Mouse (Mus musculus) heart, embryonic 14.5 days (tissue): ENCODE data around the gene Pilrb1. TPM values are rescaled to one million over a fixed set of nuclear protein-coding genes. Genes with fewer than 3 reads are reported as not detected.
"Not testable (repeated sequence)": the region's sequence is repeated elsewhere in the genome, so short reads cannot be mapped to it uniquely, and the experiment has no call there.

Experiments used
- ATAC-seq: fragments of 200-750 bp; cut with Nextera tagmentation; 2 replicates; pipeline ENCODE4 v1.8.0; 2017; ENCODE audit warnings: low read depth, moderate TSS enrichment; ENCODE audit not compliant: insufficient number of reproducible peaks, insufficient read depth, low FRiP score
- H3K27ac ChIP-seq, 2 experiments: fragments of 200-500 bp in 1 of 2; fragments of 300-500 bp in 1 of 2; sonication (generic) in 1 of 2; replicated peaks in 1 of 2; 2 replicates each; pipeline ENCODE4 v1.5.1; 2012 to 2014; ENCODE audit warnings: low read depth in 2 of 2, low read length in 2 of 2, control low read depth in 1 of 2, mild to moderate bottlenecking in 1 of 2, mixed read lengths in 1 of 2; ENCODE audit not compliant: control insufficient read depth in 1 of 2, insufficient read depth in 1 of 2
- H3K27me3 ChIP-seq: fragments of 300-500 bp; sonication (generic); 2 replicates; pipeline ENCODE4 v1.6.1; 2014; ENCODE audit warnings: mild to moderate bottlenecking, low read length, control low read depth; ENCODE audit not compliant: control insufficient read depth, insufficient read depth
- H3K36me3 ChIP-seq: fragments of 300-500 bp; sonication (generic); 2 replicates; pipeline ENCODE4 v1.6.1; 2014; ENCODE audit warnings: mild to moderate bottlenecking, control low read depth, low read length, mixed read lengths; ENCODE audit not compliant: control insufficient read depth, insufficient read depth
- H3K4me1 ChIP-seq, 2 experiments: fragments of 200-500 bp in 1 of 2; fragments of 300-500 bp in 1 of 2; sonication (generic) in 1 of 2; 2 replicates each; pipeline ENCODE4 v1.6.1; 2012 to 2014; ENCODE audit warnings: low read length in 2 of 2, control low read depth in 1 of 2, mixed read lengths in 1 of 2; ENCODE audit not compliant: control insufficient read depth in 2 of 2, insufficient read depth in 2 of 2
- H3K4me2 ChIP-seq: fragments of 300-500 bp; sonication (generic); 2 replicates; pipeline ENCODE4 v1.6.1; 2014; ENCODE audit warnings: mild to moderate bottlenecking, low read length
- H3K4me3 ChIP-seq, 2 experiments: fragments of 200-500 bp in 1 of 2; fragments of 300-500 bp in 1 of 2; sonication (generic) in 1 of 2; 2 replicates each; pipeline ENCODE4 v1.5.1; 2012 to 2014; ENCODE audit warnings: low read length in 2 of 2, mild to moderate bottlenecking in 2 of 2, control low read depth in 1 of 2, low read depth in 1 of 2, moderate library complexity in 1 of 2; ENCODE audit not compliant: control insufficient read depth in 1 of 2, insufficient read depth in 1 of 2
- H3K9ac ChIP-seq: fragments of 300-500 bp; sonication (generic); 2 replicates; pipeline ENCODE4 v1.6.1; 2014; ENCODE audit warnings: mild to moderate bottlenecking, low read length
- H3K9me3 ChIP-seq: fragments of 300-500 bp; sonication (generic); 2 replicates; pipeline ENCODE4 v1.6.1; 2016; ENCODE audit warnings: low read length, control low read depth; ENCODE audit not compliant: control insufficient read depth
- WGBS: fragments of 180-500 bp; shearing (Covaris S2); extraction: QIAGEN DNeasy Blood & Tissue Kit; methylation state at CpG from one replicate; pipeline ENCODE4 v1.1.7; 2014; 5-methylcytosine and 5-hydroxymethylcytosine counted together
- polyA plus RNA-seq: library from polyadenylated mRNA; unstranded; fragments of >200 nt; fragmentation: Nextera tagmentation; extraction: Ambion mirVana; gene quantifications from 2 replicates; pipeline ENCODE4 v1.2.1, GENCODE M21; 2014

The Pilrb1 gene
- polyA plus RNA-seq, 1 experiment from 2014 or later = 0.68 TPM

- no peak overlapping the region for H3K4me2 ChIP-seq
- WGBS = 46% methylated on average over 2 of the region's 2 CpGs
- no peaks in the 10 kb centered on the region for H3K4me1 ChIP-seq
- no peak overlapping the region for H3K4me3 ChIP-seq
- H3K27ac ChIP-seq = no peak overlapping the region
- H3K36me3 ChIP-seq = no peaks in the 10 kb centered on the region
- no peak for ATAC-seq
- no peak overlapping the region for H3K9ac ChIP-seq
- no peaks in the 10 kb centered on the region for H3K9me3 ChIP-seq
- no peaks in the 10 kb centered on the region for H3K27me3 ChIP-seq
Measured at GRCm38 (mm10) chr5:137877860-137878259, 20.0 kb upstream of the Pilrb1 start.

GRCm38 (mm10) chr5:137875054-137875453 is 17.1 kb upstream of the Pilrb1 start:
- H3K4me2 ChIP-seq = no peak overlapping the region
- no peak for ATAC-seq
- no peaks in the 10 kb centered on the region for H3K27me3 ChIP-seq
- no peaks in the 10 kb centered on the region for H3K4me1 ChIP-seq
- no peak overlapping the region for H3K27ac ChIP-seq
- no peak overlapping the region for H3K9ac ChIP-seq
- WGBS = 61% methylated on average over 2 of the region's 2 CpGs
- no peak overlapping the region for H3K4me3 ChIP-seq
- H3K9me3 ChIP-seq = no peaks in the 10 kb centered on the region
- H3K36me3 ChIP-seq = no peaks in the 10 kb centered on the region

- WGBS = 20% methylated on average over 1 of the region's 1 CpGs
- H3K4me2 ChIP-seq, H3K36me3 ChIP-seq, H3K9ac ChIP-seq, H3K27me3 ChIP-seq, H3K4me3 ChIP-seq, ATAC-seq, H3K4me1 ChIP-seq, H3K9me3 ChIP-seq, H3K27ac ChIP-seq: not testable (repeated sequence)
Measured at GRCm38 (mm10) chr5:137872381-137872702, 14.4 kb upstream of the Pilrb1 start.

- H3K27me3 ChIP-seq, H3K4me2 ChIP-seq, H3K36me3 ChIP-seq, H3K27ac ChIP-seq, H3K9ac ChIP-seq, H3K9me3 ChIP-seq, H3K4me3 ChIP-seq, H3K4me1 ChIP-seq, ATAC-seq: not testable (repeated sequence)
- WGBS = 37% methylated on average over 2 of the region's 3 CpGs
Measured at GRCm38 (mm10) chr5:137871644-137872380, 13.9 kb upstream of the Pilrb1 start, which contains the start of gene Pilrb2. Pilrb2 (minus strand) TSS chr5:137871815.

GRCm38 (mm10) chr5:137868600-137868999 is 10.7 kb upstream of the Pilrb1 start:
- WGBS = 61% methylated on average over 2 of the region's 2 CpGs
- not testable (repeated sequence) for H3K9me3 ChIP-seq, ATAC-seq, H3K9ac ChIP-seq, H3K27ac ChIP-seq, H3K27me3 ChIP-seq, H3K4me3 ChIP-seq, H3K4me1 ChIP-seq, H3K36me3 ChIP-seq, H3K4me2 ChIP-seq

- H3K4me2 ChIP-seq, H3K4me3 ChIP-seq, H3K36me3 ChIP-seq, H3K27me3 ChIP-seq, ATAC-seq, H3K27ac ChIP-seq, H3K4me1 ChIP-seq, H3K9ac ChIP-seq, H3K9me3 ChIP-seq: not testable (repeated sequence)
- WGBS = 79% methylated on average over 1 of the region's 1 CpGs
Measured at GRCm38 (mm10) chr5:137864008-137864407, 6.1 kb upstream of the Pilrb1 start.

GRCm38 (mm10) chr5:137856870-137857269 is 1.0 kb downstream of the Pilrb1 start:
- not testable (repeated sequence) for ATAC-seq, H3K9ac ChIP-seq, H3K27ac ChIP-seq, H3K27me3 ChIP-seq, H3K4me3 ChIP-seq, H3K4me2 ChIP-seq, H3K9me3 ChIP-seq, H3K36me3 ChIP-seq, H3K4me1 ChIP-seq
- WGBS = 69% methylated on average over 4 of the region's 5 CpGs

GRCm38 (mm10) chr5:137854907-137855306 is 3.0 kb downstream of the Pilrb1 start:
- H3K4me2 ChIP-seq, H3K4me1 ChIP-seq, H3K9ac ChIP-seq, H3K27me3 ChIP-seq, H3K27ac ChIP-seq, H3K9me3 ChIP-seq, H3K36me3 ChIP-seq, H3K4me3 ChIP-seq, ATAC-seq: not testable (repeated sequence)
- 44% methylated on average over 3 of the region's 3 CpGs for WGBS
